Mouse (Mus musculus) liver, adult 2 months (tissue): ENCODE measurements at regions not wholly inside any gene's neighbourhood (a gene's known extent, or its start where the extent isn't known, plus 50 kb on each side); places are given as distances from the start of the nearest gene placed in this dataset.

Experiments
- DNase-seq: peaks from one replicate; pipeline ENCODE4 v3.0.0-alpha.2; 2011; ENCODE audit warnings: low read depth, low spot score; ENCODE audit errors: extremely low read depth
- H3K27ac ChIP-seq: fragments of 200-500 bp; replicated peaks from 2 replicates; pipeline ENCODE4 v1.5.1; 2012; ENCODE audit warnings: low read depth, mild to moderate bottlenecking, control low read depth, inconsistent platforms, low read length; ENCODE audit not compliant: insufficient read depth
- H3K27me3 ChIP-seq: fragments of 200-500 bp; 2 replicates; pipeline ENCODE4 v1.6.1; 2012; ENCODE audit warnings: mild to moderate bottlenecking, moderate library complexity, low read length, inconsistent platforms; ENCODE audit not compliant: control insufficient read depth, insufficient read depth
- H3K36me3 ChIP-seq: fragments of 200-500 bp; 2 replicates; pipeline ENCODE4 v1.6.1; 2012; ENCODE audit warnings: low read length, inconsistent platforms; ENCODE audit not compliant: control insufficient read depth, insufficient read depth
- H3K4me1 ChIP-seq: fragments of 200-500 bp; 2 replicates; pipeline ENCODE4 v1.6.1; 2011; ENCODE audit warnings: low read length; ENCODE audit not compliant: control insufficient read depth, insufficient read depth
- H3K4me3 ChIP-seq: fragments of 200-500 bp; 2 replicates; pipeline ENCODE4 v1.5.1; 2011; ENCODE audit warnings: low read depth, mild to moderate bottlenecking, control low read depth, low read length, moderate library complexity; ENCODE audit not compliant: insufficient read depth
- H3K79me2 ChIP-seq: fragments of 200-500 bp; 2 replicates; pipeline ENCODE4 v1.6.1; 2012; ENCODE audit warnings: inconsistent platforms, mild to moderate bottlenecking, low read length, moderate library complexity; ENCODE audit not compliant: control insufficient read depth, insufficient read depth
- H3K9ac ChIP-seq: fragments of 200-500 bp; 2 replicates; pipeline ENCODE4 v1.6.1; 2012; ENCODE audit warnings: low read depth, mild to moderate bottlenecking, control low read depth, inconsistent platforms, low read length
- CTCF ChIP-seq: fragments of 200-500 bp; IDR thresholded peaks from 2 replicates; pipeline ENCODE4 v1.5.1; 2011; ENCODE audit warnings: low read depth, low read length, control low read depth
- POLR2A ChIP-seq: fragments of 200-500 bp; IDR thresholded peaks from 2 replicates; pipeline ENCODE4 v1.6.1; 2011; ENCODE audit warnings: low read length, control low read depth; ENCODE audit not compliant: insufficient read depth; ENCODE audit errors: extremely low read depth
- WGBS: fragments of 180-500 bp; shearing (Covaris S2); methylation state at CpG from one replicate; pipeline ENCODE4 v1.1.7; 2018; 5-methylcytosine and 5-hydroxymethylcytosine counted together

- TF ChIP-seq CTCF (no peak), POLR2A (no peak)
- Histone ChIP-seq H3K36me3 (no peaks in the 10 kb centered on the region), H3K79me2 (no peaks in the 10 kb centered on the region), H3K9ac (no peak overlapping the region), H3K4me1 (no peaks in the 10 kb centered on the region), H3K27me3 (no peaks in the 10 kb centered on the region), H3K27ac (no peak overlapping the region), H3K4me3 (no peak overlapping the region)
- DNase-seq: no peak
- 83% methylated on average over 6 of the region's 6 CpGs for WGBS
These were observed 165.0 kb downstream of the Plod2 start for GRCm38 (mm10) chr9:92707011-92707410.

- Histone ChIP-seq H3K27ac (no peak overlapping the region), H3K9ac (no peak overlapping the region), H3K79me2 (no peaks in the 10 kb centered on the region), H3K36me3 (no peaks in the 10 kb centered on the region), H3K4me1 (no peaks in the 10 kb centered on the region), H3K4me3 (no peak overlapping the region), H3K27me3 (no peaks in the 10 kb centered on the region)
- TF ChIP-seq POLR2A (no peak), CTCF (no peak)
- WGBS: 80% methylated on average over 6 of the region's 6 CpGs
- DNase-seq: no peak
These were observed 175.2 kb downstream of the Plod2 start for GRCm38 (mm10) chr9:92717176-92717575.

DNA sequence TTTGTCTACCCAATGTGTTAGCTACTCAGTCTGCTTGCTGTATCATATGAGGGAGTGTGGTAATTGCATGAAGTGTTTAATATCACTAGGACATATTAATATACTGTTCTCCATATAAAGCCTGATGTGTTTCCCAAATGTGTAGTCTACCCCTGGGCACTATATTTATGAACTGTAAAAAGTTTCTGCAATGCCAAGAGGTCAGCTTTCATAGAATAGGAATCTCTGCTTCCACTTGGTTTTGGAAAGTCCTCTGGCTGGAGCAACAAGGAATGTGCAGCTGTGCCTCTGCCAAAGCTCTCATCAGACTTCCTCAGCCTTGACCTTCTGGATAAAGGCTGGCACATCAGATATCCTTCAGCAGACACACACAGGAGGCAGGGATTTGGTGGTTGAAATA lies 176.3 kb downstream of the Plod2 start:
- TF ChIP-seq CTCF: no peak
- no peak for TF ChIP-seq POLR2A
- no peak overlapping the region for H3K27ac ChIP-seq
- DNase-seq: no peak
- H3K9ac ChIP-seq: no peak overlapping the region
- H3K36me3 ChIP-seq: no peaks in the 10 kb centered on the region
- no peak overlapping the region for H3K4me3 ChIP-seq
- no peaks in the 10 kb centered on the region for H3K27me3 ChIP-seq
- no peaks in the 10 kb centered on the region for H3K79me2 ChIP-seq
- no peaks in the 10 kb centered on the region for H3K4me1 ChIP-seq

GRCm38 (mm10) chr9:92719251-92719650 lies 177.2 kb downstream of the Plod2 start:
- TF ChIP-seq CTCF (no peak), POLR2A (no peak)
- Histone ChIP-seq H3K4me1 (no peaks in the 10 kb centered on the region), H3K27me3 (no peaks in the 10 kb centered on the region), H3K4me3 (no peak overlapping the region), H3K27ac (no peak overlapping the region), H3K9ac (no peak overlapping the region), H3K36me3 (no peaks in the 10 kb centered on the region), H3K79me2 (no peaks in the 10 kb centered on the region)
- DNase-seq: no peak
- WGBS: 75% methylated on average over 6 of the region's 6 CpGs

DNA sequence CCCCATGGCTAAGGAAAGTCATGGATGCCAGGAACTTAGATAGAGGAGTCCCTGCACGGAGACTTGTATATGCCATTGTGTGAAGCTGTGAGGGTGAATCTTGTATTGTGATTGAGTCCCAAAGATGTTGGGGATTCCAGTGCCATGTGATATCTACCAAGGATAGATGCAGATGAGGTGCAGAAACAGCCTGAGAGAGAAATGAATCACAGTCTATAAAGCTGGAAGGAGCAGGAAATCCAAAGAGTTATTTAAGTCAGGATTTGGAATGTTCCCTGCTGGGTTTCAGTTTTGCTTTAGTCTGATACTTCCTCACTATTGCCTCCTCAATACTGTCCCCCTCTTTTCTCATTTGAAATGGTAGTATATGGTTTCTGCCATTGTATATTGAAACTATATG lies 186.8 kb downstream of the Plod2 start:
- no peak for DNase-seq
- Histone ChIP-seq H3K4me3 (no peak overlapping the region), H3K36me3 (no peaks in the 10 kb centered on the region), H3K4me1 (no peaks in the 10 kb centered on the region), H3K79me2 (no peaks in the 10 kb centered on the region), H3K27ac (no peak overlapping the region), H3K27me3 (no peaks in the 10 kb centered on the region), H3K9ac (no peak overlapping the region)
- TF ChIP-seq CTCF (no peak), POLR2A (no peak)
- 58% methylated on average over 1 of the region's 1 CpGs for WGBS

DNA sequence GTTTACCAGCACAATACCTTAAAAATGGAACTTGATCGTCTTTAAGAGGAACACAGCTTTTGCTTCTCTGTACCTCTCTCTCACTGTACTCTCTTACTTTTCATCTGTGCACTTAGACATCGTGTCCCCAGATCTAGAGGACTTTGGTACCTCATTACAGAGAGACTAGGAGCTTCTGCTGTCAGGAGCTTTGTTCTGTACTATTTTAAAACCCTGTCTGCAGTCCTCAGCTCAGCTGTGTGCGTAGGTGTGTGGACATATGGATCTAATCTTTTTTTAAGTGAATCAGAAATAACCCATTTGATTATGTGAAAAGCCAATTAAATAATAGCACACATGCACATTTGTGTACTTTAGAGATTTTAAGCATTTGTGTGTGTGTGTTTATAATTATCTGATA lies 189.4 kb downstream of the Plod2 start:
- no peak overlapping the region for H3K4me3 ChIP-seq
- no peak overlapping the region for H3K27ac ChIP-seq
- TF ChIP-seq CTCF (no peak), POLR2A (no peak)
- 62% methylated on average over 3 of the region's 3 CpGs for WGBS
- H3K27me3 ChIP-seq: no peaks in the 10 kb centered on the region
- no peaks in the 10 kb centered on the region for H3K4me1 ChIP-seq
- H3K79me2 ChIP-seq: no peaks in the 10 kb centered on the region
- no peak for DNase-seq
- no peaks in the 10 kb centered on the region for H3K36me3 ChIP-seq
- no peak overlapping the region for H3K9ac ChIP-seq
